Mouse (Mus musculus): ENCODE data around the gene Fndc1.

Fndc1 gene

DNA sequence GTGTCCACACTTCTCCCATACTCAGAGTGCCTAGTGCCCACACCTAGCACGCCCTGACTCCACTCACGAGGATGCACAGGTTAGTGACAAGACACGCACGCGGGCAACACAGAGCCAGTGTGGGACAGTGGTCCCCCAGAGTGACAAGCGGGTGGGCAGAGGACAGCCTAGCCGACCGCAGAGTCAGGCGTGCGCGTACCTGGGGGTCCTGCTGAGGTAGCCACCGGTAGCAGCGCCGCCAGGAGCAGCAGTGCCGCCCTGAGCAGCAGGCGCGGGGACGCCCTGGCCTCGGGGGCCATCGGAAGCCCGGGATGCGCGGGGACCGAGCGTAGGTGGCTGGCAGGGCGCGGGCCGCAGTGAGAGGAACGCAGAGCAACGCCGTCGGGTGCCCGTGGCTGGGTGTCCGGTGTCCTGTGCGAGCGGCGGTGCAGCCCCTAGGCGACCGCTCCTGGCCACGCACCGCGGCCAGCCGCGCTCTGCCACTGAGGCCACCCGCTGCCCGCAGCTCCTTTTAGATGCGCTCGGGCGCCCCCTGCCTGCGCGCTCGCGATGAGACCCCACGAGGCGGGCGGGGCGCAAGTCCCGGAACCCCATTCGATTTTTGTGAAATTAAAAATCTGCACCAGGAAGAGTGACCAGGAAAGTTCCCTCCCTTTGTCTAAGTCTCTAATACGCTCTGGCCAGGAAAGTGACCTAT is at the start of gene Fndc1:
TSS of gene Fndc1 (minus strand) at position 484 of the 697 bp plus-strand sequence.
- DNase-seq (ENCODE audit: low spot score in 2 of 2) = peak in 1 of 2 experiments; percentile 5

- no peak for DNase-seq (ENCODE audit: low spot score in 2 of 2)
Observed at GRCm38 (mm10) chr17:7876541-7876940, 49.4 kb upstream of the Fndc1 start.

- no peak for DNase-seq (ENCODE audit: low spot score in 2 of 2)
Observed at GRCm38 (mm10) chr17:7875941-7876461, 48.9 kb upstream of the Fndc1 start.

- DNase-seq (ENCODE audit: low spot score in 2 of 2) = no peak
Observed at GRCm38 (mm10) chr17:7874776-7875531, 47.9 kb upstream of the Fndc1 start.

DNA sequence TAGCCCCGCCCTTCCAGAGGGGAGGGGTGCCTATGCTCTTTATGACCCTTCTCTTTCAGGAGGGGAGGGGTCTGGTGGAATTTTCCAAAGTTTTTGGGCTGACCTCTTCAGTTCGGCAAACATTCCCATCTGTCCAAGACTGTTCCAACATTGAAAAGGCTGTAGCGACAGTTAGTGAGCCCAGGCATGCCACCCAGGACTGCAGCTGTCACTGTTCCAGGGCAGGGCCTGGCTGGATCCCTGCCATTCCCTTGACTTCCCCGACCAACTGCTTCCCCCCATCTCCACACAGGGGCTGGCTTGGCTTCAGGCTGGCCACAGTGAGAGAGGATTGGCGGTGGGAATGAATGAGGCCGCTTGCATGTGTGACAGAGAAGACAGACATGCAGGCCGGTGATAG is 46.3 kb upstream of the Fndc1 start:
- no peak for DNase-seq (ENCODE audit: low spot score in 2 of 2)

DNA sequence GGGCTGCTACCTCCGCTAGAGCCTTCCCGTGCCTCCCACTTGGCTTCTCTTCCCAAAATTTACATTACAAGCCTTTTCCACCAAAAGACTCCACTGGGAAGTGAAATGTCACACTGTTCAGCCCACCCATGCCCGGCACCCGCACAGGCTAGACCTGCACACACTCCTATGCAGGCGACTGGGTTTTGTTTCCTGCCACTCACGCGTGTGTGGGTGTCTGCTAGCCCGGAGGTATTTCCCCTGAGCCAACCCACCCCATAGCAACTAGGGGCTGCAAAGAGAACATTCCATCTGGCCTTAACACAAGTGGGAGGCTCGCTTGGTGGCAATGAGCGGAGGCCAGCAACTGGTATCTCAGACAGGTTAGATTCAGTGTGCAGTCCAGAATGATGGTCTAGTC is 44.7 kb upstream of the Fndc1 start:
- no peak for DNase-seq (ENCODE audit: low spot score in 2 of 2)

DNA sequence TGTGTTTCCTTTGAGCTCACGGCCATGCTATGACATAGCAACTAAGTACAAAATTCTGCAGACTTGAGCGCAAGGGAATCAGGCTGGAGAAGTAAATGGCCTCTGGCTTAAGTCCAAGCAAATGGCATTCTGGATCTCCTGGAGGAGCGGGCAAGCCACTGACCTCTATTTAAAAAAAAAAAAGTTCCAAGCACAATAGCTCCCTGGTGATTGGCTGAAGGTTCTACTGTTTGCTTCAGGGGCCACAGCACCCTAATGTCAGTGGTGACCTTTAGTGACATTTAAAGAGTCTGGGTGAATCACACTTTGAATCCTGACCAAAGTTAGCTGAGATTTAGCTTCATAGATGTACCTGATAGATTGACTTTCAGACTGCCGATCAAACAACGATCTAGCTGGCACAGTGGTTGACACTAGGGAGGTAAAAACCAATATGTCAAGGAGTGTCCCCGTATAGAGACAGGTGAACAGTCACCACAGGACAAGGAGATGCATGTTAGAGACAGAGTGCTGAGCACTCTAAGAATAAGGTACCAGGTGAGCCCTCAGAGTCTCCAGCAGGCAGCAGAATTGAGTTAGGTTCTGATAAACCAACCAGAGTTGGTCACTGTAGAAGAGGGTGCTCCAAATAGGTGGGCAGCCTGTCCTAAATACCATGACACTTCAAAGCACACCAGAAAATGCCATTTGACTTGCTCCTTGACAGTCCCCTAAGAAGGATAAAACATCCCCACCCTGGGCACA is 43.9 kb upstream of the Fndc1 start:
- DNase-seq (ENCODE audit: low spot score in 2 of 2) = no peak

DNA sequence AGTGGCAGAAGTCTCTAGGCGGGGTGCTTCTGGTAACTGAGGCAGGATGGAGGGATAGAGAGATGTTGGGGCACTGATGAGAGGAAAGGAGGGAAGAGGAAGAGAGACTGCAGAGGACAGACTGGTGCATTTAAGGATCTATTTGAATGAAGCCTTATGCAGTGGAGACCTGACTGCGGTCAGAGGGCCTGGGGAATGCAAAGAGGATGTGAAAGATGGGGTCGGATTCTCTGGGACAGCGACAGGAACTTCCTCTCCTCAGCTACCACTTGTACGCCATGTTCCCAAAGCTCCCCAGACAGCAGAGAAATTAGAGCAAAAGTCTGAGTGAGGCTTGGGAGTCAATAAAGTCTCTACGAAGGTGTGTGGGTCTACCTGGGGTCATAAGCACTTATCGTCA is 42.0 kb upstream of the Fndc1 start:
- no peak for DNase-seq (ENCODE audit: low spot score in 2 of 2)

- DNase-seq (ENCODE audit: low spot score in 2 of 2) = peak; percentile 49 to 66
Observed at GRCm38 (mm10) chr17:7868631-7869030, 41.5 kb upstream of the Fndc1 start.

DNA sequence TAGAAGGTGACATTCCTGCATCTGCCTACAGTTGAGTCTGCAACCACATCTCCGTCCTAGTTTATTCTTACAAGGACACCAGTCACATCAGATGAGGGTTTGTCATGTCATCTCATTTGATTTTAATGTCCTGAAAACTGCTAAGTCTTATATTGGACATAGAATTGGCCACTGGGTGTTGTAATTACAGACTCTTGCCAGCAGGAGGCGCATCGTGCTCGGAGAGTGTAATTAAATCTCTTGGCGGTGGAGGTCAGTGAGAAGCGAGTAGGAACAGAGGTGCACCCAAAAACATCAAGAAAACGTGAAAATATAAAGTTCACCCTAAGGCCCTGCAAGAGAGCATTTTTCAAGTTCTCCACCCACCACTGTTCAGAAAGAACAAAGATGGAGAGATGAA is 37.6 kb upstream of the Fndc1 start:
- DNase-seq (ENCODE audit: low spot score in 2 of 2) = peak; percentile 19 to 53

DNA sequence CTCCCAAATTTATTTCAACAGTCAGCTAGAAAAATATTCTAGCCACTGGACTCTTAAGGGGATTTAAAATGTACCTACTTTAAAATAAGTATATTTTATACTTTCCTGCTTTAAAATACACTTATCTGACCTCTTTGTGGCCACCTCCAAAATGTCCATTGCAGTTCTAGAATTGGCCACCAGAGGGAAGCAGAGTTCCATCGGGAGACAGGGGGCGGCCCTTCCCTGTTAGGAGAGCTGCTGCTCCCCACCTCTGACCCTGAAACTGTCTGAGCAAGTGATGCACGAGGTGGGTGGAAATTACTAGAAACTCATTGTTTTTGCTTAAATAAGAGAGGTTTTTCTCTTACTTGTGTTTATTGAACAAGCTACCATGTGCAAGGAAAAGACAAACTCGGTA is 36.6 kb upstream of the Fndc1 start:
- DNase-seq (ENCODE audit: low spot score in 2 of 2) = peak; percentile 36 to 71

GRCm38 (mm10) chr17:7860845-7861360 is 33.8 kb upstream of the Fndc1 start:
- DNase-seq (ENCODE audit: low spot score in 2 of 2) = no peak

DNA sequence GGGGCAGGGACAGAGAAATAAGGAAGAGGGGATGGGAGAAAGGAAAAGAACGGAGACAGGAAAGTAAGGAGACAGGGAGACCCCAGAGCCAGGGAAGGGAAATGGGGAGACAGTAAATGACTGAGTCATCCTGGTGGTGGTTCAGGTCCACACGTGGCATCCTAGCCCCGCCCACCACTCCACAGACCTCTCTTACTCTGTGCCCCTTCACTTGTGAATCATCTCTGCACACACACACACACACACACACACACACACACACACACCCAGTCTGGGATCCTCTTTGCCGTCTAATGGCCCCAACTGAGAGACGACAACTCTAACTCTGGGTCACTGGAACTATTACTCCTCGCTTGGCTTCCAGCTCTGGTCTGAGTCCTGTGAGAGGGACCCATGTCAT is 30.6 kb upstream of the Fndc1 start:
- DNase-seq (ENCODE audit: low spot score in 2 of 2) = no peak

DNA sequence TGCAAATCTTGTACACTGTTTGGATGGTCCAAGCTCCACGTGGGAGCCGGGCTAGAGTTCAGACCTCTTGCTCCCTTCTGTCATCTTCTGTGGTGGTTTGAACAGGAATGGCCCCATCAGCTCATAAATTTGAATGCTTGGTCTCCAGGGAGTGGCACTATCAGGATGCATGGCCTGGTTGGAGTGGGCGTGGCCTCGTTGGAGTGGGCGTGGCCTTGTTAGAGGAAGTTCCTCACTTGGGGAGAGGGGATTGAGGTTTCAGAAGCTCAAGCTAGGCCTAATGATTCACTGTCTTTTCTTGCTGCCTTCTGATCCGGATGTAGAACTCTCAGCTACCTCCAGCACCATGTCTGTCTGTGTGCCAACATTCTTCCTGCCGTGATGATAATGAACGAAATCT is 28.7 kb upstream of the Fndc1 start:
- DNase-seq (ENCODE audit: low spot score in 2 of 2) = no peak

GRCm38 (mm10) chr17:7851979-7852378 is 24.9 kb upstream of the Fndc1 start:
- DNase-seq (ENCODE audit: low spot score in 2 of 2) = no peak

GRCm38 (mm10) chr17:7851527-7851926 is 24.4 kb upstream of the Fndc1 start:
- DNase-seq (ENCODE audit: low spot score in 2 of 2) = no peak

DNA sequence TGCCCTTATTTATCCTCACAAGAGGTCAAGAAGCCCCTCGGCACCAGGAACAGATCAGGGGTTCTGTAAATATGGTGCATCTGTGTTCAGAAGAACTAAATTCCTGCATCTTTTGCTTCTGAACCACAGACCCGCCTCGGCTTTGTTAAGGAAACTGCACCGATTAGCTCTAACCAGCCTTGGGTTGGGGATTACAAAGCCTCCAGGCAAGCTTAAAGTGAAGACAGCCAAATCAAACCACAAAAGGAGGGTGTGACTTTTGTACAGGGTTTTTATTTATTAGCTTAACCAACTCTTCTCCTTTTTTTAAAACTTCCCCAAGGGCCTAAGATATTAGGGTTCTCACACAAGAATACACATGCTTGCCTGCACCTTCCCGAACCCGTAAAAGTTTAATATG is 23.1 kb upstream of the Fndc1 start:
- no peak for DNase-seq (ENCODE audit: low spot score in 2 of 2)

- DNase-seq (ENCODE audit: low spot score in 2 of 2) = no peak
Observed at GRCm38 (mm10) chr17:7840505-7841290, 13.6 kb upstream of the Fndc1 start.

DNA sequence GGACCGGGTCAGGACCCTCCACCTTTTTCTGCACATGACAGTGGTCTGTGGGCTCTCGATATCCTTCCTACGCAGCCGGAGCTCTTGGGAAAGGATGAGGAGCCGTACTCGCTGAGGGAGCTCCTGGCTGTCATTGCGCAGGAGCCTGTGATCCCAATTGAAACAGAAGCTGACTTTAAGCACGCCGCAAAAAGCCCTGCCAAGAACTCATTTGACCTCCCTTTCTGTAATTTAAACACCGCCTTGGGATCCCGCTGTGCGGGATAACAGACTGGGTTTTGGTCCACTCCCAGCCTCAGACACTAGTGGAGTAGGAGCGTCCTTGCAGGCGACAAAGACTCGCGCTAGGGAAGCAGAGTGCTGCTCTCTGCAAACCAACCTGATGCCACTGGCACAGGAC is 484 bp upstream of the Fndc1 start:
- DNase-seq (ENCODE audit: low spot score in 2 of 2) = no peak

GRCm38 (mm10) chr17:7825416-7825815 is 1.7 kb downstream of the Fndc1 start:
- no peak for DNase-seq (ENCODE audit: low spot score in 2 of 2)

- no peak for DNase-seq (ENCODE audit: low spot score in 2 of 2)
Observed at GRCm38 (mm10) chr17:7821553-7822186, 5.4 kb downstream of the Fndc1 start.

Data from spleen, postnatal 14 days (tissue).